Mouse (Mus musculus) liver, embryonic 18 days (tissue): ENCODE measurements around the gene Cdk7. TPM values are rescaled to one million over a fixed set of nuclear protein-coding genes. Genes with fewer than 3 reads are reported as not detected.

Experiments
- polyA plus RNA-seq: library from polyadenylated mRNA; depleted of rRNA; stranded (reverse); fragments of >200 nt; gene quantifications from 2 replicates; pipeline ENCODE4 v1.2.3, GENCODE M21; 2012; rRNA removed

The Cdk7 gene
- polyA plus RNA-seq: 14.2 and 15.2 TPM in 2 replicates

GRCm38 (mm10) chr13:100730861-100731176, at the start of gene Cdk7:
Gene Cdk7 (minus strand): TSS chr13:100730939.

GRCm38 (mm10) chr13:100775252-100776055, 44.7 kb upstream of the Cdk7 start, which contains the start of gene Cenph:
Gene Cenph (minus strand): TSS chr13:100775899.

GRCm38 (mm10) chr13:100744036-100744744, 13.5 kb upstream of the Cdk7 start, which contains the start of gene Mrps36:
Gene Mrps36 (minus strand): TSS chr13:100744659.

GRCm38 (mm10) chr13:100669291-100670022, 61.3 kb downstream of the Cdk7 start, which contains the start of gene Ccdc125:
Gene Ccdc125 (plus strand): TSS chr13:100669717.

Other genes with a start within 250 kb of the Cdk7 start
- 17.5 and 18.2 TPM in 2 replicates for gene Gtf2h2, start 238.4 kb downstream of the Cdk7 start, polyA plus RNA-seq
- gene Ocln, start 178.2 kb downstream of the Cdk7 start, polyA plus RNA-seq: 6.8 and 7.2 TPM in 2 replicates
- gene Marveld2, start 114.0 kb downstream of the Cdk7 start, polyA plus RNA-seq: 9.1 and 9.2 TPM in 2 replicates
- 80.9 and 84.5 TPM in 2 replicates for gene Ak6, start 80.0 kb downstream of the Cdk7 start, polyA plus RNA-seq
- 7.3 and 7.8 TPM in 2 replicates for gene Rad17, start 79.9 kb downstream of the Cdk7 start, polyA plus RNA-seq
- 6.3 and 9.4 TPM in 2 replicates for gene Taf9, start 79.4 kb downstream of the Cdk7 start, polyA plus RNA-seq
- 6.6 and 7.2 TPM in 2 replicates for gene Ccdc125, start 61.2 kb downstream of the Cdk7 start, polyA plus RNA-seq
- 37.2 and 46.1 TPM in 2 replicates for gene Mrps36, start 13.7 kb upstream of the Cdk7 start, polyA plus RNA-seq
- gene Cenph, start 45.0 kb upstream of the Cdk7 start, polyA plus RNA-seq: 8.8 and 8.9 TPM in 2 replicates
- 54.5 and 56.6 TPM in 2 replicates for gene Ccnb1, start 55.6 kb upstream of the Cdk7 start, polyA plus RNA-seq
- gene Slc30a5, start 102.5 kb upstream of the Cdk7 start, polyA plus RNA-seq: 20.4 and 21.3 TPM in 2 replicates